Mouse (Mus musculus): ENCODE measurements around the gene Lcn5. TPM values are rescaled to one million over a fixed set of nuclear protein-coding genes. Genes with fewer than 3 reads are reported as not detected.
A peak's percentile ranks its signal among the peaks of the same experiment; 100 is the strongest.

Gene Lcn5
- total and polyA plus RNA-seq, 3 experiments: not detected

DNA sequence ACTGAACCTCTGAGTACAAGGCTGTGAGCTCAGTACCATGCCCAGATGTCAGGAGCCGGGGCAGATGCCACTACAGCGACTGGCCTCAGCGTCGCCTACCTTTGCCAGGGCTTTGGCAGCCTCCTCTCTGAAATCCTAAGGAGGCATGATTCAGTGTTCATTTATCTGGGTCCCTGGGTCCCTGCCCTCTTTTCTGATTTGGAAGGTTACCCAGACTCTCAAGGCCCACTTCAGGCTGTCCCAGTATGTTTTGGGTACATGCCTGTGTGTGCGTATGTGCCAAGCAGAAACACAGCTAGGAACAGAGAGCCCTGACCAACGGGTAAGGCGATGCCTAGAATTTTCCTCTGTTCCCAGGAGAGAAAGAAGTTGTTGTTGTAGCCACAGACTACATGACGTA, 2.5 kb downstream of the Lcn5 start:
- H3K27ac ChIP-seq (ENCODE audit: control insufficient read depth, low read depth, low read length): no peak overlapping the region

DNA sequence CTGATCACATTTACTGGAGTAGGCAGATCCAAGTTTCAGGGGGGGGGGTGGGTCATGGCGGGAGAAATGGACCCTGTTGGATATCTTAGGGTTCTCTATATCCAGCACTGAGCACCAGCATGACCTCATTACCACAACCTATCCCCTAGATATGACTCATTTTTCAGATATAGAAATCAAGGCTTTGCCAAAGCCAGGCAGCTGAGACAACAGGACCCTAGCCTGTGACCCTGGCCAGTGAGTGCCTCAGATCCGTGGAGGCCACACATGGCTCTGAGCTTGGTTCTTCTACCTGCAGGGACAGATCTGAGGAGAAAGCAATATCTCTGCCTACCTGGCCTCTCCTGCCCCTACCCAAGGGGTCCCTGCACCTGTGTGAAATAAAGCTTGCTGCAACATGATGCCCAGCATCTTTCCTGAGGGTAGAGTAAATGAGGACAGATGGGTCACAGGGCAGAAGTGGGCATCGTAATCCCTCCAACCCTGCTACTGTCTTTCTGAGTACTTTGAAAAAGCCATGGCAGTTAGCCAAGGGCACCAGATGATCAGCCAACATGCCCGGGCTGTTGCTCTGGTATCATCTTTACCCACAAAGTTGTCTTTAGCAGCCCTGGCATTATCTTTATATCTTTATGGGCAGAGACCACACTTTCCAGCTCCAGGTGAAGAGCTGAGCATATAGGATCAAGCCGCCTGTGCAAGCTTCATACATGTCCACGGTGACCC, 3.7 kb downstream of the Lcn5 start:
- H3K4me3 ChIP-seq (ENCODE audit: control insufficient read depth in 1 of 2, insufficient read depth in 1 of 2, low read depth in 2 of 2, low read length in 2 of 2): no peak overlapping the region
- H3K36me3 ChIP-seq (ENCODE audit: control insufficient read depth in 1 of 2, insufficient read depth in 2 of 2, low read length in 2 of 2): no peaks in the 10 kb centered on the region
- H3K27ac ChIP-seq (ENCODE audit: control insufficient read depth, low read depth, low read length): no peak overlapping the region
- DNase-seq (ENCODE audit: low read depth, low spot score): no peak
- peaks cover 3 to 15% of the 10 kb centered on the region in 2 experiments for H3K27me3 ChIP-seq (ENCODE audit: control insufficient read depth in 1 of 2, insufficient read depth in 2 of 2, low read length in 2 of 2)
- H3K9ac ChIP-seq (ENCODE audit: control insufficient read depth, low read depth, low read length, poor library complexity, severe bottlenecking): no peak overlapping the region
- TF ChIP-seq JUND (IDR thresholded peaks at IDR 0.05; ENCODE audit: low read depth, low read length): no peak
- no peak for TF ChIP-seq ZMIZ1 (IDR thresholded peaks at IDR 0.05; ENCODE audit: low read depth, low read length)
- TF ChIP-seq MAZ (IDR thresholded peaks at IDR 0.05; ENCODE audit: low read depth, low read length): no peak
- no peak for TF ChIP-seq CTCF (IDR thresholded peaks at IDR 0.05 in 2 of 3, conservative IDR thresholded peaks at IDR 0.05 in 1 of 3; ENCODE audit: control insufficient read depth in 1 of 3, insufficient read depth in 1 of 3, low read depth in 2 of 3, low read length in 3 of 3, poor library complexity in 1 of 3, severe bottlenecking in 1 of 3)
- TF ChIP-seq RAD21 (IDR thresholded peaks at IDR 0.05; ENCODE audit: low read depth, low read length): no peak
- no peaks in the 10 kb centered on the region for H3K4me1 ChIP-seq (ENCODE audit: control insufficient read depth in 1 of 2, insufficient read depth in 2 of 2, low read length in 2 of 2)
- no peaks in the 10 kb centered on the region for H3K9me3 ChIP-seq (replicated peaks; ENCODE audit: insufficient read depth, low read length)
- no peaks in the 10 kb centered on the region for H3K79me2 ChIP-seq (ENCODE audit: control insufficient read depth, insufficient read depth, low read length, poor library complexity)

More for the DNA sequence above, 2.5 kb downstream of the Lcn5 start:
- no peaks in the 10 kb centered on the region for H3K79me2 ChIP-seq (ENCODE audit: control insufficient read depth, insufficient read depth, low read length, poor library complexity)
- H3K27me3 ChIP-seq (ENCODE audit: control insufficient read depth in 1 of 2, insufficient read depth in 2 of 2, low read length in 2 of 2): peaks cover 7 to 14% of the 10 kb centered on the region in 2 experiments
- H3K9ac ChIP-seq (ENCODE audit: control insufficient read depth, low read depth, low read length, poor library complexity, severe bottlenecking): no peak overlapping the region
- H3K9me3 ChIP-seq (replicated peaks; ENCODE audit: insufficient read depth, low read length): no peaks in the 10 kb centered on the region
- no peak overlapping the region for H3K4me3 ChIP-seq (ENCODE audit: control insufficient read depth in 1 of 2, insufficient read depth in 1 of 2, low read depth in 2 of 2, low read length in 2 of 2)
- TF ChIP-seq SIN3A (IDR thresholded peaks at IDR 0.05; ENCODE audit: low read length) (no peak), ETS1 (IDR thresholded peaks at IDR 0.05; ENCODE audit: low read depth, low read length) (no peak), MAZ (IDR thresholded peaks at IDR 0.05; ENCODE audit: low read depth, low read length) (no peak), E2F4 (IDR thresholded peaks at IDR 0.05; ENCODE audit: borderline replicate concordance, low read depth, low read length) (no peak)
- H3K36me3 ChIP-seq (ENCODE audit: control insufficient read depth in 1 of 2, insufficient read depth in 2 of 2, low read length in 2 of 2): no peaks in the 10 kb centered on the region
- no peaks in the 10 kb centered on the region for H3K4me1 ChIP-seq (ENCODE audit: control insufficient read depth in 1 of 2, insufficient read depth in 2 of 2, low read length in 2 of 2)
- DNase-seq (ENCODE audit: low read depth, low spot score): no peak

DNA sequence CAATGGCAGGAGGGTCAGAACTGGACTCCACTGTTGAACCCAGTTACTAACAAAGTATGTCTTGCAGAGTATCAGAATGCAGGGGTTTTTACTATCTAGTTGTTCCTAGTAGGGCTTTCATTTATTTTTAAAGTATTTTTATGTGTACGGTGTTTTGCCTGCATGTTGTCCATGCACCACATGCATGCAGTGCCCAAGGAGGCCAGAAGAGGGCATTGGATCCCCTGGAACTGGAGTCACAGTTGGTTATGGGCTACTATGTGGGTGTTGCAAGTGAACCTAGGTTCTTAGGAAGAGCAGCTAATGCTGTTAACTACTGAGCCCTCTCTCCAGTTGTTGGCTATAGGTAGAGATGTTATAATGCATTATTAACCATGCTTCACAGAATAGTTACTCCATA, 5.8 kb downstream of the Lcn5 start:
- DNase-seq (ENCODE audit: low read depth, low spot score): peak; percentile 49

More for the DNA sequence above, 5.8 kb downstream of the Lcn5 start:
- H3K79me2 ChIP-seq (ENCODE audit: control insufficient read depth, insufficient read depth, low read length, poor library complexity): no peaks in the 10 kb centered on the region
- peaks cover 3 to 12% of the 10 kb centered on the region in 2 experiments for H3K27me3 ChIP-seq (ENCODE audit: control insufficient read depth in 1 of 2, insufficient read depth in 2 of 2, low read length in 2 of 2)
- H3K9me3 ChIP-seq (replicated peaks; ENCODE audit: insufficient read depth, low read length): no peaks in the 10 kb centered on the region
- no peak overlapping the region for H3K4me3 ChIP-seq (ENCODE audit: control insufficient read depth in 1 of 2, insufficient read depth in 1 of 2, low read depth in 2 of 2, low read length in 2 of 2)
- no peak overlapping the region for H3K9ac ChIP-seq (ENCODE audit: control insufficient read depth, low read depth, low read length, poor library complexity, severe bottlenecking)
- H3K36me3 ChIP-seq (ENCODE audit: control insufficient read depth in 1 of 2, insufficient read depth in 2 of 2, low read length in 2 of 2): no peaks in the 10 kb centered on the region
- H3K27ac ChIP-seq (ENCODE audit: control insufficient read depth, low read depth, low read length): no peak overlapping the region
- TF ChIP-seq CHD2 (IDR thresholded peaks at IDR 0.05; ENCODE audit: low read length) (no peak), MAFK (IDR thresholded peaks at IDR 0.05; ENCODE audit: borderline replicate concordance, low read depth, low read length) (no peak), CTCF (IDR thresholded peaks at IDR 0.05 in 2 of 3, conservative IDR thresholded peaks at IDR 0.05 in 1 of 3; ENCODE audit: control insufficient read depth in 1 of 3, insufficient read depth in 1 of 3, low read depth in 2 of 3, low read length in 3 of 3, poor library complexity in 1 of 3, severe bottlenecking in 1 of 3) (peak; percentile 60 to 73 (median 69)), TCF12 (IDR thresholded peaks at IDR 0.05; ENCODE audit: low read depth, low read length) (no peak), SMC3 (IDR thresholded peaks at IDR 0.05; ENCODE audit: low read depth, low read length) (peak; percentile 42), ZKSCAN1 (IDR thresholded peaks at IDR 0.05; ENCODE audit: low read depth, low read length) (no peak), RAD21 (IDR thresholded peaks at IDR 0.05; ENCODE audit: low read depth, low read length) (peak; percentile 47)
- no peaks in the 10 kb centered on the region for H3K4me1 ChIP-seq (ENCODE audit: control insufficient read depth in 1 of 2, insufficient read depth in 2 of 2, low read length in 2 of 2)

Data from MEL (cell line).